Mouse (Mus musculus) forebrain, embryonic 15.5 days (tissue): ENCODE measurements at regions not wholly inside any gene's neighbourhood (a gene's known extent, or its start where the extent isn't known, plus 50 kb on each side); places are given as distances from the start of the nearest gene placed in this dataset.
"Not testable (repeated sequence)": the region's sequence is repeated elsewhere in the genome, so short reads cannot be mapped to it uniquely, and the experiment has no call there.

Experiments
- ATAC-seq: fragments of 200-750 bp; cut with Nextera tagmentation; replicated peaks from 2 replicates; pipeline ENCODE4 v1.8.0; 2017; ENCODE audit warnings: mild to moderate bottlenecking, moderate TSS enrichment, moderate library complexity
- H3K27ac ChIP-seq: fragments of 300-500 bp; sonication (generic); replicated peaks from 2 replicates; pipeline ENCODE4 v1.5.1; 2015; ENCODE audit warnings: mild to moderate bottlenecking, inconsistent platforms
- H3K27me3 ChIP-seq: fragments of 300-500 bp; sonication (generic); 2 replicates; pipeline ENCODE4 v1.6.1; 2015; ENCODE audit warnings: inconsistent platforms
- H3K36me3 ChIP-seq: fragments of 300-500 bp; sonication (generic); 2 replicates; pipeline ENCODE4 v1.6.1; 2015; ENCODE audit warnings: mild to moderate bottlenecking, inconsistent platforms
- H3K4me1 ChIP-seq: fragments of 300-500 bp; sonication (generic); 2 replicates; pipeline ENCODE4 v1.6.1; 2015; ENCODE audit warnings: inconsistent platforms
- H3K4me2 ChIP-seq: fragments of 300-500 bp; sonication (generic); replicated peaks from 2 replicates; pipeline ENCODE4 v1.6.1; 2015; ENCODE audit warnings: mild to moderate bottlenecking, inconsistent platforms
- H3K4me3 ChIP-seq: fragments of 300-500 bp; sonication (generic); 2 replicates; pipeline ENCODE4 v1.5.1; 2015; ENCODE audit warnings: mild to moderate bottlenecking, inconsistent platforms
- H3K9ac ChIP-seq: fragments of 300-500 bp; sonication (generic); replicated peaks from 2 replicates; pipeline ENCODE4 v1.6.1; 2015; ENCODE audit warnings: mild to moderate bottlenecking, inconsistent platforms
- H3K9me3 ChIP-seq: fragments of 300-500 bp; sonication (generic); 2 replicates; pipeline ENCODE4 v1.6.1; 2016; ENCODE audit warnings: inconsistent platforms
- WGBS: fragments of 180-500 bp; shearing (Covaris S2); methylation state at CpG from one replicate; pipeline ENCODE4 v1.1.7; 2015; ENCODE audit warnings: mixed read lengths; 5-methylcytosine and 5-hydroxymethylcytosine counted together

DNA sequence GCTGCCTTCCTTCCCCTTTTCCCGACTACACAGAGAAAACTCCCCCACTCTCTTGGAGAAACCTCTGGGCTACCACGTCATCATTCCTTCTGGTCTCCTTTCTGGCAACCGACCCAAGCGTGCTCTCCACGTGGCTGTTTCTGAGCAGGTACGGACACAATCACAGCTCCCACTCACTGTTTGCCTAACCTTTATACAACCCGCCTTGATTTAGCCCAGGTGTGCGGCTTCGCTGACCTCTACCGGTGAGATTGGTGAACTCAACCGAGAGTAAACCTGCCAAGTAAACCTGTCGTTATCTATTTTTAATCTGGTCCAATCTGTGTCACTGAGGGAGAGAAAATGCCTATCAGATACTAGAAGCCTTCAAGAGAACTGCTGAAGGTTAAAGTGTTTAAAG, 142.7 kb upstream of the Gnai1 start:
- H3K27me3 ChIP-seq: no peaks in the 10 kb centered on the region
- H3K9me3 ChIP-seq: no peaks in the 10 kb centered on the region
- H3K4me3 ChIP-seq: no peak overlapping the region
- no peak overlapping the region for H3K9ac ChIP-seq
- 35% methylated on average over 12 of the region's 12 CpGs for WGBS
- no peaks in the 10 kb centered on the region for H3K4me1 ChIP-seq
- no peaks in the 10 kb centered on the region for H3K36me3 ChIP-seq
- H3K4me2 ChIP-seq: no peak overlapping the region
- no peak for ATAC-seq
- no peak overlapping the region for H3K27ac ChIP-seq

- Histone ChIP-seq H3K4me1 (no peaks in the 10 kb centered on the region), H3K27me3 (no peaks in the 10 kb centered on the region), H3K27ac (no peak overlapping the region), H3K4me3 (no peak overlapping the region), H3K36me3 (no peaks in the 10 kb centered on the region), H3K9ac (no peak overlapping the region), H3K9me3 (no peaks in the 10 kb centered on the region), H3K4me2 (no peak overlapping the region)
- WGBS: 80% methylated on average over 4 of the region's 4 CpGs
- no peak for ATAC-seq
These were observed 134.2 kb upstream of the Gnai1 start for GRCm38 (mm10) chr5:18494305-18494704.

GRCm38 (mm10) chr5:18489709-18490108, 129.6 kb upstream of the Gnai1 start:
- Histone ChIP-seq H3K9ac (no peak overlapping the region), H3K4me2 (no peak overlapping the region), H3K4me3 (no peak overlapping the region), H3K4me1 (no peaks in the 10 kb centered on the region), H3K9me3 (no peaks in the 10 kb centered on the region), H3K27me3 (no peaks in the 10 kb centered on the region), H3K27ac (no peak overlapping the region), H3K36me3 (no peaks in the 10 kb centered on the region)
- no peak for ATAC-seq
- WGBS: 90% methylated on average over 3 of the region's 3 CpGs

- Histone ChIP-seq H3K4me1 (no peaks in the 10 kb centered on the region), H3K27ac (no peak overlapping the region), H3K27me3 (no peaks in the 10 kb centered on the region), H3K36me3 (no peaks in the 10 kb centered on the region), H3K9ac (no peak overlapping the region), H3K4me3 (no peak overlapping the region), H3K9me3 (no peaks in the 10 kb centered on the region), H3K4me2 (no peak overlapping the region)
- no peak for ATAC-seq
- WGBS: 26% methylated on average over 1 of the region's 1 CpGs
These were observed 127.1 kb upstream of the Gnai1 start for GRCm38 (mm10) chr5:18487076-18487772.

GRCm38 (mm10) chr5:18484376-18484775, 124.2 kb upstream of the Gnai1 start:
- H3K4me1 ChIP-seq: no peaks in the 10 kb centered on the region
- no peak overlapping the region for H3K4me2 ChIP-seq
- no peaks in the 10 kb centered on the region for H3K27me3 ChIP-seq
- H3K27ac ChIP-seq: no peak overlapping the region
- no peak overlapping the region for H3K9ac ChIP-seq
- no peak overlapping the region for H3K4me3 ChIP-seq
- no peaks in the 10 kb centered on the region for H3K36me3 ChIP-seq
- H3K9me3 ChIP-seq: no peaks in the 10 kb centered on the region
- no peak for ATAC-seq

- no peak overlapping the region for H3K4me3 ChIP-seq
- WGBS: 80% methylated on average over 7 of the region's 7 CpGs
- H3K27ac ChIP-seq: no peak overlapping the region
- H3K9me3 ChIP-seq: no peaks in the 10 kb centered on the region
- H3K4me2 ChIP-seq: no peak overlapping the region
- no peaks in the 10 kb centered on the region for H3K36me3 ChIP-seq
- ATAC-seq: no peak
- H3K27me3 ChIP-seq: no peaks in the 10 kb centered on the region
- no peaks in the 10 kb centered on the region for H3K4me1 ChIP-seq
- H3K9ac ChIP-seq: no peak overlapping the region
These were observed 118.3 kb upstream of the Gnai1 start for GRCm38 (mm10) chr5:18478420-18478819.

DNA sequence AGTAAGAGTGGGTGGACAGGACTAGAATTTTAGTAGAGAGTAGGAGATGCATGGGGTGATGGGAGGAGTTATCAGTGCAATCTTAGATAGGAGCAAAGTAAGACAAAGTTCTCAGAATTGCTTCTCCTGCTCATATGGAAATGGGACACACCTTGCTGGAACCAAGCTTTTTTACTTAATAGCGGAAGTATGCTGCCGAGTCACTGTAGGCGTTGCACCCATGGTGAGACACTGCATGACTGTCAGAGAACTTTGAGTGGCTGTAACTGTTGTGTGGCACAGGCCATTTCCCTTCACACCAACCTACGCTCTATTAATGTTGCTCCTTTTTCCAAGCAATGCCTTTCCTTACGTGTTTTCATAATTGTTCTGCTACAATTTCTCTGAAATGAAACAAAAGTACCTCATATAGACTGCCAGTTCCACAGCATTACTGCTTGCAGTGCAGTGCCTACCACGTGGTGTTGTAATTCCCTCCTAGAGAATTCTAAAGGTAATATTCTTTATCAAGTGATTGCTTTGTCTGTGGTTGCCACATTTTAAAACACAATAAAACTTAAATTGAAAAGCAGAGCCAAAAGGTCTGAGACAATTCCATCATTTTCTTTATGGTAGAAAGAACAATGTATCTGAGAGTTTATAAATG, 117.3 kb upstream of the Gnai1 start:
- H3K4me2 ChIP-seq: no peak overlapping the region
- H3K36me3 ChIP-seq: no peaks in the 10 kb centered on the region
- ATAC-seq: no peak
- no peak overlapping the region for H3K9ac ChIP-seq
- no peak overlapping the region for H3K4me3 ChIP-seq
- WGBS: 83% methylated on average over 6 of the region's 6 CpGs
- H3K27ac ChIP-seq: no peak overlapping the region
- H3K4me1 ChIP-seq: no peaks in the 10 kb centered on the region
- no peaks in the 10 kb centered on the region for H3K27me3 ChIP-seq
- H3K9me3 ChIP-seq: no peaks in the 10 kb centered on the region

- Histone ChIP-seq H3K9me3 (no peaks in the 10 kb centered on the region), H3K4me1 (no peaks in the 10 kb centered on the region), H3K4me2 (no peak overlapping the region), H3K36me3 (no peaks in the 10 kb centered on the region), H3K27ac (no peak overlapping the region), H3K4me3 (no peak overlapping the region), H3K27me3 (no peaks in the 10 kb centered on the region), H3K9ac (no peak overlapping the region)
- ATAC-seq: no peak
These were observed 112.0 kb upstream of the Gnai1 start for GRCm38 (mm10) chr5:18472114-18472513.

- Histone ChIP-seq H3K27ac (no peak overlapping the region), H3K4me1 (no peaks in the 10 kb centered on the region), H3K4me3 (no peak overlapping the region), H3K9me3 (no peaks in the 10 kb centered on the region), H3K9ac (no peak overlapping the region), H3K4me2 (no peak overlapping the region), H3K27me3 (no peaks in the 10 kb centered on the region), H3K36me3 (no peaks in the 10 kb centered on the region)
- WGBS: 85% methylated on average over 1 of the region's 1 CpGs
- ATAC-seq: no peak
These were observed 97.6 kb upstream of the Gnai1 start for GRCm38 (mm10) chr5:18457771-18458170.

DNA sequence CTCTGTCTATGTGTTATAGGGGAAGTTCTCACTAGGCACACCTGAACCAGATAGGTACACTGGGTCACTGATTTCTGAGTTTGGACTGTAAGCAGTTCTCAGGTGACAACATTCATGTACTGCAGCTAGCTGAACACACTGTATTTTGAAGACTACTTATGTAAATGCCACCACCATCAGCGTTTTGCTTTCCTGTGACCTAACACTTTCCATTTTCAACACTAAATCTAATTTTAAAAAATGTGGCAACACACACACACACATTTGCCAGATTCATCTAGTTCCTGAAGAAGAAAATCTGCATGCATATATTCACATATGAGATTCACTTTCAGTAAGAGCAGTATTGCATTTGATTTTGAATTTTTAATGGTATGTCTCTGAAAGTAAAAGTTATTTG, 96.0 kb upstream of the Gnai1 start:
- 76% methylated on average over 1 of the region's 1 CpGs for whole genome bisulfite sequencing
- no peak for ATAC-seq

GRCm38 (mm10) chr5:18452871-18453757, 93.0 kb upstream of the Gnai1 start:
- not testable (repeated sequence) for H3K27ac ChIP-seq, H3K4me1 ChIP-seq, H3K9me3 ChIP-seq, H3K4me3 ChIP-seq, H3K4me2 ChIP-seq, H3K27me3 ChIP-seq, H3K36me3 ChIP-seq, ATAC-seq, H3K9ac ChIP-seq
- WGBS: 47% methylated on average over 6 of the region's 6 CpGs

More for the DNA sequence above, 96.0 kb upstream of the Gnai1 start:
- H3K4me3 ChIP-seq: no peak overlapping the region
- no peaks in the 10 kb centered on the region for H3K36me3 ChIP-seq
- H3K9me3 ChIP-seq: no peaks in the 10 kb centered on the region
- no peak overlapping the region for H3K27ac ChIP-seq
- H3K4me2 ChIP-seq: no peak overlapping the region
- H3K9ac ChIP-seq: no peak overlapping the region
- H3K27me3 ChIP-seq: no peaks in the 10 kb centered on the region
- no peaks in the 10 kb centered on the region for H3K4me1 ChIP-seq

DNA sequence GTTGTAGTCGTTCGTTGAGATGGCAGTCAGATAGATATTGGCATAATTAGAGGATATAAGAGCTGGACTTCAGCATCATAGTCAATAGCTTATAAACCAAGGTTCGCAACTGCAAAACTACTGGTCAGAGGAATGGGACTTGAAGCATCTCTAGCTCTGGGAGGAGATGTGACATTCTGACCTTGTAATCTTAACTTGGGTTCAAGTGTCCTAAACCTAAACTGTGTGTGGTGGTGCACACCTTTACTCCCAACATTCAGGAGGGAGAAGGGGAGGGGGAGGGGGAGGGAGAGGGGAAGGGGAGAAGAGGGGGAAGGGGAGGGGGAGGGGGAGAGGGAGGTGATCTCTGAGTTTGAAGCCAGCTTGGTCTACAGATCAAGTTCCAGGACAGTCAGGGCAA, 89.1 kb upstream of the Gnai1 start:
- H3K4me2 ChIP-seq: no peak overlapping the region
- H3K9me3 ChIP-seq: no peaks in the 10 kb centered on the region
- no peak overlapping the region for H3K4me3 ChIP-seq
- H3K36me3 ChIP-seq: no peaks in the 10 kb centered on the region
- no peak overlapping the region for H3K27ac ChIP-seq
- no peak overlapping the region for H3K9ac ChIP-seq
- no peaks in the 10 kb centered on the region for H3K27me3 ChIP-seq
- no peaks in the 10 kb centered on the region for H3K4me1 ChIP-seq
- no peak for ATAC-seq
- 91% methylated on average over 3 of the region's 3 CpGs for WGBS
